Mouse (Mus musculus) liver (tissue): ENCODE measurements around the gene Arpp21.

ENCODE experiments used
- DNase-seq: peaks from one replicate; pipeline ENCODE4 v3.0.0-alpha.2; 2020; ENCODE audit warnings: mixed read lengths

The Arpp21 gene

DNA sequence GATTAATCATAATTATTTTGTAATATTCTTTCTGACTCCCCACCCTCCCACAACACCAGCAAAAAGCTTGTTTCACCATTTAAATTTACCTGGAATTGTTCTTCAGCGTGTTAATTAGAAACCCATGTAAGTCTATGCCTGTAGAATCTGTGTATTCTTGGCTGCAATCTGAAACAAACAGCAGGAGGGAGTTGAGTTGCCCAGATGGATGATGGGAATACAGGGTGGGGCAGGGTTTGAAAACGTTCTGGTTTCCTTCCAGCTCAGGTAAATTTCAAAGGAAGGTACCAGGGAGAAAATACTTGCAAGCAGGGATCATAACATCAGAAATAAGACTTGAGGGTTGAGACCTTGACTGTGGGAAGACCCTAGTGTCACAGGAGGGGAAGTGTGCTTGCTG, 58.2 kb downstream of the Arpp21 start:
- DNase-seq, result no peak

DNA sequence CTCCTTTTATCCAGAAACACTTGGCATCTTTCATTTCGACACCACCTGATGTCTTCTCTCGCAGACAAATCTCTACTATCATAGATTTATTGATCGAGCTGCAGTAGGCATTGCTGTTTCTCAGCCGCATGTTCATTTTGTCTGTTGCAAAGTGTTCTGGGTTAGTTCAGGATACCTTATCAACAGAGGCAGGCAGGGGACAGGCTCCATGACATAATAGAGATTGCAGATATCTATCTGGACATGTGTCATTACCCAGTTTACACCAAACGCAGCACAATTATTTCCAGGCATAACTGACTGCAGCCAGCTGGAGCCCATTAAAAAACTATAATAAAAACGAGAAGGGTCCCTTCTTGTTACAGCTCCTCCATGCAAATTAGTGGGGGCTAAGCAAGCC, 59.4 kb downstream of the Arpp21 start:
- DNase-seq, result peak; percentile 35

DNA sequence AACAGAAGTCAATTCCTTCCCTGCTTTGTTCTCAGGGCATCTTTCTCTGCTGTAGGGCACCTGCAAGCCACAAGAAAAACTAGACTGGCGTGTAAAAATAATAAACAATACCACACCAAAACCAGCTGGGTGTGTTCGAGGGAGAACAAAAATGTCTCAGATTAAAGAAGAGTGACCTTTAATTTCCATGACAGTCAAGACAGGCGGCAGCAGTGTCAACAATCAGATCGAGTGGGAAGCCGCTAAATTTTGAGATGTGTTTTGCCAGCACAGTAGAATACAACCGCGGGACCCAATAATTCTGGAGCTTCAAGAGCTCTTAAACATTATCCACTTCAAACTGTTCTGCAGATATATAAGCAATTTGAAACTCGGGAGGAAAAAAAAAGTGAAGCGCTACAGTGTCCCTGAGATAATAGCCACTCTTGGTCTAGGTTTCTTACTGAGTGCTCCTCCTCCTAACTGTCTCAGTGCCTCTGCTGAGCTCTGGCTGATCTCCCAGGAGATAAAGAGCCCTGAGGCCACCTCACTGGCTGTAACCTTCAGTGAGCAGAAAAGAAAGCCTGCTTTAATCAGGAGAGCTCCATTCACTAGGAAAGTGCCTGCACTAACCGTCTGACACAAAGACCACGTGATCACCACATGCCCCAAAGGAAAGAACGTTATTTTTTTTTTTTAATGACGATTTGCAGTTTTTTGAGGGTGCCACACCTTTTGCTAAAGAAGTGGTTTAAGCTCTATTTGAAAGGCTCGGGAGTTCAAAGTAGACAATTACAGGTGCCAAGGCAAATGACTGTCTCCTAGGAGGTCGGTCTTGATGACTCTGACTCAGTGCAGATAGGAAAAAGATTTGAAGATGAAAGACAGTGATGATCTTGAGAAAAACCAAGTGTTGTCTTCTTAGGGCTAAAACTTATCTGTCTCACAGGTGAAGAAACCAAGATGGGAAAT, 61.1 kb downstream of the Arpp21 start:
- peak; percentile 61 for DNase-seq

DNA sequence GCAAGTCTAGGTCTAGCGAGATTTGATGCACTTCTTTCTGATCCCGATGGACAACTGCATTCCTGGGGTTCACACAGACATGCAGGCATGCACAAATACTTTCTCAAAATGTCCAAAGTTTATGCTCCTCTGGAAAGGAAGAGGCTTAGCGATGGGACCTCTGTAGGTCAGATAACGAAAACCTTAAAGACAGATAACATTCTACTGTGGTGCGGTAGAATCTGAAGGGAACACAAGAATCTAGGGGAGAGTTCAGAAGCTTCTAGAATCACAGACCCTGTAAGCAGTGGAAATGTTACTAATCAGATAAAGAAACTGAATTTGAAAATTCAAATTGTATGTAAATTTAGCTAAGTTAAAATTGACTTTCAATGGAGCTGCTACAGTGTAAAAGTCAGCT, 62.0 kb downstream of the Arpp21 start:
- no peak for DNase-seq

DNA sequence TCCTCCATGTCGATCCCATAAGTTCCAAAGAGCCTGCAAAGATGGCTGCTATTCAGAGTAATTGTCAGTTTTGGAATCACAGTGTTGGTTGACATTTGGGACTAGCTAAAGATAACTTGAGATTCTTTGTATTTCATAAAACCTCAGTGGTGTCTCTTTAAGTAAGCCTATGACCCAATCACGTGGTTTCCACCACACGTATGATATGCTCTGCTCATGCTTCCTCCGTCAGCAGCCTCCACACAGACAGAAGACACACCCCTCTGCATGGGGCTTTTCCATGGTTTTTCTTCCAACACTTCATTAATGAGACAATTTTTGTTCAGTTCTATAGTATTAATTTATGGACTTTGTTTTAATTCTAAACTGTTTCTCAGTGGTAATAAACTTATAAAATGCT, 71.1 kb downstream of the Arpp21 start:
- DNase-seq, result no peak

DNA sequence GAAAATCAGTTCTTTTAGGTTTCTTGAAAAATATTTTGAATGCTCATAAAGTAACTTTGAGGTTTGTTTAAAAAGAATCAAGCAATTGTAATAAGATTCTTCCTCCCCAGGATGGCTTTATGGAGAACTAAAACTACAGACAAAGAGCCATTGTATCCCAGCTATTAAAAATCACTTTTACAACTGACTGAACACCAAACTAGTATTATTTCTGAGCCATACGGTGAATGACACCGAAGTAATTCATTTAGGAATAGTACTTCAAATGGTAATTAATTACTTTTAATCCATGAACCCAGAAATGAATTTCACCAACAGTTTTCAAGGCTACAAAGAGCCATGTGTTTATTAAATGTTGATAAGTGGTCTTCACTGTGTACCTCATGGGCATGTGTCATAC, 74.8 kb downstream of the Arpp21 start:
- no peak for DNase-seq

DNA sequence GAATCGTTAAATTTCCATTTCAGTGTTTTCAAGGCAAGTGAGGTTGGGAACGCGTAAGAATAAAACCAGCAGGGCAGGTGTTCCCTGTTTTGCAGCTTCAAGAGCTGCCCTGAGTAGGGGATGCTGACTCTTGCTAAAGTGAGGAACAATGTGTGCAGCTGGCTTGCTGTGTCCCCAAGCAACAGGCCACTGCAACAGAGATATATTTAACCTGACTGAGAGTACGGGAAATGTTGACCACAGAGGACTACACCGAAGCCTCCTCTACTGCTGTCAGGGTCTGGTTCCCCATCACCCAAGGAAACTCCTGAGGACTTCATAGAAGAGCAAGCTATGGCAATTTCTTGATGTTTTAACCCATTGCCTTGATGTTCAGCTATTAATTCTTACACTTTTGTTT, 81.8 kb downstream of the Arpp21 start:
- no peak for DNase-seq

DNA sequence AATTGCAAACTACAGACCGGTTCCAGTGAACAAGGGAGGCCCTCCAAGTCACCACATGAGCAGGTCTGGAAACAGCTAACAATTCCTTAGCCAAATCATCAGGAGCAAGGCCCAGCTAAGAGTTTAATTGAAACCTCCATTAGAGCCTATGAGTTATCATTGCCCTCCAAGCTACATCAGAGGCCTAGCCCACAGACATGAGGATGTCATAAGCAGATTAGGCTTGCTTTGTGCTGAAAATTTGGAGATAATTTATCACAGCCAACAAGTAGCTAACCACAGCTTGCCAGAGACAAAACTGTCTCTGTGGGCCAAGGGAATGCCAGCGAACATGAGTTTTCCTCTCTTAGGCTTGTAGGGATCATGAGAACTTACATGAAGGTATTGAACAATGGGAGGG, 83.0 kb downstream of the Arpp21 start:
- no peak for DNase-seq

DNA sequence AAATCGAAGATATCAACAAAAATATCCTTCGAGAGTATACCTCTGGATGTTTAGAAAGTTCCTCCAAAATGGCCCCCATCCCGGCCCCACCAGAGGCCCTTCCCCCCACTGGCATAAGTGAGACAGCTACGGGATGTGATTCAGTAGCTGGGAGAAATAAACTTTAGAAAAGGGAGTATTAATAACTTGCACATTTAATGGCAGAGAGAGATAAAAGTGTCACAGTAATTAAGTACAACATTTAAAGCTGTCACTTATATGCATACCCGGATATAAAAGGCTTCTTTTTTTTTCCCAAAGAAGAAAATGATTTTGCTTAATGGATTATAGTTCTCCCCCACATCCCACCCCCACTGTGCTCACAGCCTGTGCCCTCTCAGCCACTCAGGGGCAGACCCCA, 84.6 kb downstream of the Arpp21 start:
- DNase-seq, result no peak

DNA sequence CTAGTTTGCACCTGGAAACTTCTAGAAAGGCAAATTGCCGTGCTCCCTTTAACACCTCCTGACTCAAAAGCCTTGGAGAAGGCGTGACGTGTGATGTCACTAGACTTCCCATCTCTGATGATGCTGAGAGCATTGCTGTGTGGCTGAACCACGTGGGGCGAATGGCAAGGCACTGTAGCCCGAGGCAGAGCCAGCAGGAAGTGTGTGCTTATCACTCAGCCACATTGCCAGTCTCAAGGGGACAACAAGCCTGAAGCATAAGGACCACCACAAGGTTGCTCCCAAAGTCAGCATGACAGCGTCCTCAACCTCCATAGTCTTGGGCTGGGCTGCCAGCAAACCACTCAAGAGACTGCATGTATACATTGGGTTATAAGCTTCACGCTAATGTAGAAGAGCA, 95.1 kb downstream of the Arpp21 start:
- peak; percentile 25 for DNase-seq

DNA sequence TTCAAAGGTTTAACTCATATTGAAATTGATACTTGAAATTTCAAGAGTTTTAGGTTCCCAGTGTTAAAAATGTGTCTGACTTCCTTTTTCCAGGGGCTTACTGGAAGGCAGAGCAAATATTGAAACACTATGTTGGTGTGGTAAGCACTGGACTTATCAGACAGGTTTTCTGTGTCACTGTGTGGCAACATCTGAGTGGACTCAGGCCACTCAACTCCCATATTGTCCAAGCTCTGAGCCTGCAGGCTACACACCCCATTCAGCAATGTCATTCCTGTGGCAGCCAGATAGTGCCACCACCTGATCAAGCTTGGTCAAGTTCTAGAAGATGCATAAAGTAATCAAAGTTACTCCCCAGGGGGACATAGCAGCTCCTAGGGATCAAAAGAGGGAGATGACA, 97.9 kb downstream of the Arpp21 start:
- DNase-seq, result no peak

DNA sequence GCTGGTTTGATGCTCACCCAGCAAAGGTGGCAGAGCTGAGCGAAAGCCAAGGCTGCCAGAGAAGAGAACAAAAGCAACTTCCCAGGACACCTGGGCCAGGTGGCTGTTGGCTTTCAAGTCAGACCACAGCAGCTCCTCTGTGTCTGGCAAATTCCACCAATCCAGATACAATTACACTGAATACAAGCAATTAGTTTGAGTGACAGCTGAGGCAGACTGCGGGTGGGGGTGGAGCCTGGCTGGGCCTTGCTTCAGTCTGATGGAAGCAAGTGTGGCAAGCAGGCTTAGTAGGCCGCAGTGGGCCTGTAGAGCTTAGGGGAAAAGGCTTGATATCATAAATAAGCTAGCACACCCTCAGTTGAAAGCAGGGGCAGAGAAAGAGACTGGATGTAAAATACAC, 104.9 kb downstream of the Arpp21 start:
- no peak for DNase-seq

DNA sequence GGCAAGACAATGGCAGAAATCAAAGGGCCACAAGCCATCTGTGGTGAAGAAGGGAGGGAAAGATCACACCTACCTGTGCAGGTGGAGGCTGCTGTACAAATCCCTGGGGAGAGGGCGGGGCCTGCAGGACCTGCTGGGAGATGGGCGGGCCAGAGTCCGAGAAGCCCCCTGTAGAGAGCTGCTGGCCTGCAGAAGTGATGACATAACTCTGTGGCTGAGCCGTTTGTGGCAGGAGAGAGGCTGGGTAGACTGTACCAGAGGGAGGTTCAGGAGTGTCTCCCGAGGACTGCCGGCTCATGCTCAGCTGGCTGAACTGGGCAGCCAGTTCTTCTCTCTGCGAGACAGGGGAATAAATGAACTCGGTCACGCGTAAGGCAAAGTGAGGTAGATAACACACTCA, 111.1 kb downstream of the Arpp21 start:
- no peak for DNase-seq

DNA sequence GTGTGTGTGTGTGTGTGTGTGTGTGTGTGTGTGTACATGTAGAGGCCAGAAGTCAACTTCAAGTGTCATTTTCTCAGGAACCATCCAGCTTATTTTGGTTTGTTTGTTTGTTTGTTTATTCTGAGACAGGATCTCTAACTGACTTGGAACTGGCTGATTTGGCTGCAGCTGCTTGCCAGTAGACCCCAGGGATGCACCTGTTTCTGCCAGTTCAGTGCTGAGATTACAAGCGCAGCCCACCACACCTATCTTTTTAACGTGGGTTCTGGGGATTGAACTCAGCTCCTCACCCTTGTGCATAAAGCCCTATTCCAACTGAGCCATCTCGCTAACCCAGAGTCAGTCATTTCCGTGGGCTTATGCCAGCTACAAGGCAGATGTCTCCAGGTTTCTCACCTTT, 111.6 kb downstream of the Arpp21 start:
- DNase-seq, result no peak

DNA sequence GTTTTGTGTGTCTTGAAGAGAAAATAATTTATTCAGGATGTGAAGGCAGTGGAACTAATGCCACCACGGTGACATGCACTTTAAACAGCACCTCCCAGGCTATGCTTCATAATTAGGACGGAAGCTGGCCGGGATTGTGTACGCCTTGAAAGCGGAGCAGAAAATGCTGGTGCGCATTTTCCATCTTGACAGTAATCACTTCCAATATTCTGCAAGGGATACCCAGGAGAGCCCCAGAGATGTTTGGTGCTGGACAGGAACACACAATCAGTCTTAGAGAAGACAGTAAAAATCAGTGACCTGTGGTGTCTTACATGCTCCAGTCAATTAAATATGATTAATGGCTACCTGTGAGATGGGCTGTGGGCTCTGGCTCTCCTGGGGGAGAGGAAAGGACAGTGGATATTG, 112.3 kb downstream of the Arpp21 start:
- DNase-seq, result no peak

DNA sequence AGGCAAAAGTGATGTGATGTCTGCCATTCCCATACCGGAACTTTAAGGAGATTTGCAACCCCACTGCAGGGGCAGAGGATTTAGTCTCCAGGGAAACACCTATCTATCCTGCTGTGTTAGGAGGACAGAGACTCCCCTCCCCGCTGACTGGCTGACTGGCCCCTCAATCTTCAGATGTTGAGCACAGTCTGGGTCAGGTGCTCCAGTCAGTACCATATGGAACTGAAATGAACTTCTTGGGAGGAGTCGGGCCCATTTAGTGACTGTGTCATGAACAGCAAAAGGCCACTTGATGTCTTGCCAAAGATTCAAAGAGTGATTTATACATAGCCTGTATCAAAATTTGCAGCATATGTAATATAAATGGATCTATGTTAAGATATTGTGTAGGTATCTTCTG, 116.2 kb downstream of the Arpp21 start:
- DNase-seq, result no peak

DNA sequence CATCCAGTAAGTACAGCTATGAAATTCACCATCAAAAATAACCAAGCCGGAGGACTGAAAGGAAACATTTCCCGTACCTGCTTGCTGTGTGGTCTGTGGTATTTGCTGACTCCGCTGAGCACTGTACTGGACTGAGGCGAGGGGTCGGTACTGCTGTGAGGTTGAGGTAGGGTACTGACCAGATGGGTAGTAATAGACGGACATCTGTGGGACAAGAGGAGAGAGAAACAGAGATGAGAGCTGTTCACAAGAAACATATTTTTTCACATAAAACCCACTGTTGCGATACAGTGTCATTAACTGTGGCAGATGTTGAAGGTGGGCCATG, 116.7 kb downstream of the Arpp21 start:
- DNase-seq, result no peak

DNA sequence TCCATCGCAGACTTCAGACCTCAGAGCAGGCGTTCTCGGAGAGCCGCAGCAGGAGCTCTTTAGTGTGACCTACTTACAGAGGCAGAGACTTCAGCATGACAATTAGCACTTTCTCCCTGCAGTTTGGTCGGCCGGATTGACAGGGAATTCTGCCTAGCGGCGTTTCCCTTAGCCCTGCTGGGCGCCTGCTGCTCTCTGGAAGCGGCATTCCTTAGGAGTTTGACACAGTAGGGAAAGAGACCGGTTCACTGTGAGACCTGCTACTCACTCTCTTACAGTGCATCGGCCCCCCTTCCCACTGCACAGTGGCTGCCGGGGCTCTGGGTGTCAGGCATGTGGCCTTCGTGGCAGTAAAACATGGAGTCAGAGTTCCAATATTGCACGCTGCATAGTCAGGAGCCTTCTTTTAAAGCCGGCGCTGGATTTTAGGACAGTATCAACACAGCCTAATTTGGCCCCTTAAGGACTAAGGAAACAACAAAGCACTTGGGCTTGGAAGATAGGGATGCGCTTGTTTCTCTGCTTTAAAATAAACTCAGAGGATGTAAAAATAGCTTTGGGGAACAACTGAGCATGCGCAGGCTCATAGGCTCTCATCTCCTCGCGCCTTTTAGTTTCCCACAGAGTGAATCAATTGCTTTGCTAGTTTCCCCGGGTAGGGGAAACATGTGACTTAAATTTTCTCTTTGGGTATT, 117.2 kb downstream of the Arpp21 start:
- no peak for DNase-seq

DNA sequence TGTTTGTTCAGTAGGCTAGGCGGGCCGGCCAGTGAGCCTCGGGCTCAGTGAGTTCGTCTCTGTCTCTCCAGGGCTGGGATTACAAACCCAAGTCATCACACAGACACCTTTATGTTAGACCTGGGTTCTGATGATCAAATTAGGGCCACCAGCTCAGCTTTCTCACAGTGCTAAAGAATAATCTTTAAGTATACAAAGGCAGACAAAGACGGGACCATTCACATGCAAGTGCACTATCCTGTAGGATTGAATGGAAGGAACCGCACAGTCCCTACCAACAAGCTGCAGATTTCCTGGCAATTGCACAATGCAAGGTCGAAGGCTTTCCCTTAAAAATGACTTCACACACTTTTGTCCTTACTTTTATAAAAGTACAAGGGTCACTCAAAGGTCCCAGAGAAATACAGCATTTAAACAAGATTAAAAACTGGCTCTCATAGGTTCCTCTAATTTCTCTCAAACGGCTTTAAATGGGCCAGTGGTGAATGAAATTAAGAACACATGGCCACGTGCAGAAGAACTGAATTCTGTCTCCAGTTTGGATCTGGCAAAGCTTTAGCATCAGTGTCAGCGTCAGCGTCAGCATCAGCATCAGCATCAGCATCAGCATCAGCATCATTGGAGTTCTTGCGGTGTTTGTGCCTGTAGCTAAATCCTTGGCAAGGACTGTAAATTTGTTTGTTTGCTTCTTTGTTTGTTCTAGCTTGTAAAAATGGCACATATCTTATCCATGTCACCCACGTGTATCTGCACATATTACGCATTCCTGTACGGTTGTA, 117.9 kb downstream of the Arpp21 start:
- DNase-seq, result no peak

DNA sequence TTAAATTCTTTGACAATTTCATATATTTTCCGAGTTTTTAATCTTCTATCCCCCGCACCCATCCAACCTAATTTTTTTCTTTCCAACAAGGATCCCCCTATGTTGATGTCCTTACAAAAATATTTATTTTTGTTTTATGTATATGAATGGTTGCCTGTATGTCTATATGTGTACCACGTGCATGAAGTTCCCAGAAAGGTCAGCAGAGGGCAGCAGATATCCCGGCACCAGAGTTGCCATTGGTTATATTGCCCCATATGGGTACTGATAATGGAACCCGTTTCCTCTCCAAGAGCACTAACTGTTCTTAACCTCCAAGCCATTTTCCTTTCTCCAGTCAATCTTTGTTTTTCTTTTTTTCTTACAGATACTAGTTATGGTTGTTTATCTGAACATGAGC, 124.1 kb downstream of the Arpp21 start:
- DNase-seq, result peak; percentile 47

DNA sequence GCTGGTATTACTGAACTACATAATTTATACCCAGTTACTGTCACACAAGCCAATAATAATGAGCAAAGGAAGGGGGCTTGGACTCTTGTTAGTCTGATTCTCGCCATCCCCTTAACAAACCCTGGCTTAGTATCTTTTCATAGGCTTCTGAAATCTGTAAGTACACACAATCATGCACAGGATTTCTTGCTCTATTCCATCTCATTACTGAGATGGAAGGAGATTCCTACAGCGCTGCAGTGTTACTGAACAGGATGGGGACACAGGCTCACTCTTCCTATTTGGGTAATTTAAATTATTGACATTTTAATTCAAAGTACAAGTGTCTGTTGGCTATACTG, 132.9 kb downstream of the Arpp21 start:
- DNase-seq, result no peak

DNA sequence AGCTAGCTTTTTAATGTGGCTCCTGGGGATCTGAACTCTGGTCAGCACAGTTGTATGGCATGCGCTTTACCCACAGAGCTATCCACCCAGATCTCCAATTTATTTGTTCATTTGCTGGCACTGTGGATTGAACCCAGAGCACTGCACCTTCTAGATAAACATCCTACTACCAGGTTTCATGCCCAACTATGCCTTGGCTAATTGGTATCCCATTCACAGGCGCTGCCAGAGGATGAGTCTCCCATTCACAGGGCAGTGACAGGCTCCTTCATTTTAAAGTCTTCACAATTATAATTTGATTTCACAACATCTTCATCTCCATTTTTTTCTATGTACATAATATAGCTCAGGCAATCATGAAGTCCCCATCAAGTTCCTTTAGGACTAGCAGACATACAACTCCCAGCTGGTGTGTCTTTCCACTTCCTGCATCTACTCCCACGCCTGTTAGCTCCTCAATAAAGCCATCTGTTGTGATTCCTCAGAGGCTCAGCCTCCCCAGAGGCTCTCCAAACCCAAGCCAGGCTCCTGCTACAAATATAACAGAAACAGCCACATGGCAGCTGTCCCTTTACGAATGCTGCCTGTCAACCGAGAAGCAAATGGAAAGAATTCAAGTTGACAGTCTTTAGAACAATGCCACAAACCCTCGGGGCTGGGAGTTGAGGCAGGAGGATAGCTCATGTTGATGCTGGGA, 133.4 kb downstream of the Arpp21 start:
- no peak for DNase-seq
